Mouse (Mus musculus) forebrain, embryonic 14.5 days (tissue): ENCODE measurements around the gene Olfr114. TPM values are rescaled to one million over a fixed set of nuclear protein-coding genes. Genes with fewer than 3 reads are reported as not detected.

Experiments
- ATAC-seq: fragments of 200-750 bp; cut with Nextera tagmentation; 2 replicates; pipeline ENCODE4 v1.8.0; 2017; ENCODE audit warnings: mild to moderate bottlenecking, moderate library complexity
- DNase-seq: peaks from one replicate; pipeline ENCODE4 v3.0.0-alpha.2; 2015; ENCODE audit warnings: low spot score
- H3K27ac ChIP-seq: fragments of 300-500 bp; sonication (generic); 2 replicates; pipeline ENCODE4 v1.5.1; 2014; ENCODE audit warnings: low read depth, mild to moderate bottlenecking, control low read depth, low read length, moderate library complexity
- H3K27me3 ChIP-seq: fragments of 300-500 bp; sonication (generic); replicated peaks from 2 replicates; pipeline ENCODE4 v1.6.1; 2014; ENCODE audit warnings: low read length, control low read depth, mixed read lengths; ENCODE audit not compliant: control insufficient read depth, insufficient read depth
- H3K36me3 ChIP-seq: fragments of 300-500 bp; sonication (generic); 2 replicates; pipeline ENCODE4 v1.6.1; 2014; ENCODE audit warnings: low read length, control low read depth; ENCODE audit not compliant: control insufficient read depth, insufficient read depth
- H3K4me1 ChIP-seq: fragments of 300-500 bp; sonication (generic); 2 replicates; pipeline ENCODE4 v1.6.1; 2014; ENCODE audit warnings: antibody characterized with exemption, low read length, control low read depth; ENCODE audit not compliant: control insufficient read depth, insufficient read depth
- H3K4me2 ChIP-seq: fragments of 300-500 bp; sonication (generic); 2 replicates; pipeline ENCODE4 v1.6.1; 2014; ENCODE audit warnings: mild to moderate bottlenecking, control low read depth, low read length
- H3K4me3 ChIP-seq: fragments of 300-500 bp; sonication (generic); 2 replicates; pipeline ENCODE4 v1.5.1; 2014; ENCODE audit warnings: low read depth, low read length, control low read depth
- H3K9ac ChIP-seq: fragments of 300-500 bp; sonication (generic); 2 replicates; pipeline ENCODE4 v1.6.1; 2014; ENCODE audit warnings: mild to moderate bottlenecking, low read length, control low read depth, moderate library complexity
- H3K9me3 ChIP-seq: fragments of 300-500 bp; sonication (generic); replicated peaks from 2 replicates; pipeline ENCODE4 v1.6.1; 2016; ENCODE audit warnings: low read length, control low read depth, mixed read lengths; ENCODE audit not compliant: control insufficient read depth
- WGBS: fragments of 180-500 bp; shearing (Covaris S2); extraction: QIAGEN DNeasy Blood & Tissue Kit; methylation state at CpG from one replicate; pipeline ENCODE4 v1.1.7; 2014; 5-methylcytosine and 5-hydroxymethylcytosine counted together
- polyA plus RNA-seq: library from polyadenylated mRNA; unstranded; fragments of >200 nt; fragmentation: Nextera tagmentation; extraction: Ambion mirVana; gene quantifications from 2 replicates; pipeline ENCODE4 v1.2.1, GENCODE M21; 2014

The Olfr114 gene
- polyA plus RNA-seq, result not detected in 2 replicates

DNA sequence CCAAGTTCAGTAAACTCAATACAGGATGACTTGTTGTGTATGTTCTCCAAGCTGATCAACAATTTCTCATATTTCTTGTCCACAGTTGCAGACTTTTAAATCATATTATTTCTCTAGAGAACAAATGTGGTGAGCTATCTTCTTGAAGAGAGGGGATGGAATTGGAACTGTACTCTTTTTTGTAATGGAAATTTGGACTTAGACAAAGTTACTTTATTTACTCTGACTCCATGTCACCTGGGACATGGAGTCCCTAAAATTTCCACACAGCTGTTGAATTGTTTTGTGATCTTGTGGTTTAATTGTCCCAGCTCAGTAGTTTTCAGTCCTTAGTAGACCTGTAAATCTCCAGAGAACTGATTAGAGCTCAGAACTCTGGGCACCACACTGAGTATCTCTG lies at the start of gene Olfr114:
Olfr114 (minus strand) TSS at position 101 of the 400 bp plus-strand sequence.
- Histone ChIP-seq H3K27me3 (no peaks in the 10 kb centered on the region), H3K4me1 (no peaks in the 10 kb centered on the region), H3K4me3 (no peak within 1 kb of the TSS), H3K4me2 (no peak within 1 kb of the TSS), H3K9me3 (no peaks in the 10 kb centered on the region), H3K27ac (no peak within 1 kb of the TSS), H3K36me3 (no peaks in the 10 kb centered on the region), H3K9ac (no peak within 1 kb of the TSS)
- no peak for ATAC-seq
- DNase-seq, result no peak

DNA sequence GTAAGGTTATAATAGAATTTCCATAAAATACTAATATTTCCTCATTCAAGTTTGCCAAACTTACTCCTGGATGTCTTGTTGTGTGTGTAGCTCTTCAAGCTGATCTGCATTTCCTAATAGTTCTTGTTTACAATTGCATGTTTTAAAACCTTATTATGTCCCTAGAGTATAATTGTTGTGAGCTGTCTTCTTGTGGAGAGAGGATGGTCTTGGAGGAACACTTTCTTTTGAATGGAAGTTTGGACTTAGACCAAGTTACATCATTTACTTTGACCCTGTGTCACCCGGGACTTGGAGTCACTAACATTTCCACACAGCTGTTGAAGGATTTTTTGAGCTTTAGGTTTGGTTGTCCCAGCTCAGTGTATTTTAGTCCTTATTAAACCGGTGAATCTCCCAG lies 34.5 kb upstream of the Olfr114 start, which contains the start of the genes Olfr115 and Olfr116:
Olfr115 (minus strand) TSS at position 101 of the 400 bp plus-strand sequence.
Olfr116 (minus strand) TSS at position 191 of the 400 bp plus-strand sequence.
- Histone ChIP-seq H3K27ac (no peak within 1 kb of the TSS), H3K4me2 (no peak within 1 kb of the TSS), H3K4me3 (no peak within 1 kb of the TSS), H3K9ac (no peak within 1 kb of the TSS), H3K36me3 (no peaks in the 10 kb centered on the region), H3K9me3 (no peaks in the 10 kb centered on the region), H3K27me3 (no peaks in the 10 kb centered on the region), H3K4me1 (no peaks in the 10 kb centered on the region)
- WGBS, result 80% methylated on average over 2 of the region's 2 CpGs
- no peak for DNase-seq
- no peak for ATAC-seq

DNA sequence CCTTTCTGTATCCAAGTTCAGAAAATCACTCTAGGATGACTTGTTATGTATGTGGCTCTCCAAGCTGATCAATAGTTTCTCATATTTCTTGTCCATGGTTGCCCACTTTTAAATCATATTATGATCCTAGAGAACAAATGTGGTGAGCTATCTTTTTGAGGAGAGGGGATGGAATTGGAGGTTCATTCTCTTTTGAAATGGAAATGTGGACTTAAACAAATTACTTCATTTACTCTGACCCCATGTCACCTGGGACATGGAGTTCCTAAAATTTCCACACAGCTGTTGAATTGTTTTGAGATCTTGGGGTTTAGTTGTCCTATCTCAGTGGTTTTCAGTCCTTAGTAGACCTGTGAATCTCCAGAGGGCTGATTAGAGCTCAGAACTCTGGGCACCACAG lies 15.0 kb downstream of the Olfr114 start, which contains the start of gene Olfr113:
Olfr113 (minus strand) TSS at position 101 of the 400 bp plus-strand sequence.
- H3K4me3 ChIP-seq, result no peak within 1 kb of the TSS
- DNase-seq (no peak), ATAC-seq (no peak)
- H3K27me3 ChIP-seq, result no peaks in the 10 kb centered on the region
- no peaks in the 10 kb centered on the region for H3K9me3 ChIP-seq
- no peaks in the 10 kb centered on the region for H3K36me3 ChIP-seq
- no peak within 1 kb of the TSS for H3K27ac ChIP-seq
- no peak within 1 kb of the TSS for H3K4me2 ChIP-seq
- H3K9ac ChIP-seq, result no peak within 1 kb of the TSS
- no peaks in the 10 kb centered on the region for H3K4me1 ChIP-seq

DNA sequence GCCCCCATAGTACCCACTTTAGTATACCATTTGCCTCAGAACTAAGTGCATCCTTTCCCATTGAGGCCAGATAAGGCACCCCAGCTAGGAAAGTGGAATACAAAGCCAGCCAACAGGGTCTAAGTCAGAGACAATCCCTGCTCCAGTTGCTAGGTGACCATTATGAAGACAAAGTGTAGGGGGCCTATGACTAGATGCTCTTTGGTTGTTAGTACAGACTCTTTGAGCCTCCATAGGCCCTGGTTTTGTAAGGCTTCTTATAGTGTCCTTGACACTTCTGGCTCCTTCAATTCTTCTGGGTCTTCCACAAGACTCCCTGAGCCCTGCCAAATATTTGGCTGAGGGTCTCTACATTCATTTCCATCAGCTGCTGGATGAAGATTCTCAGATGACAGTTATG lies 23.2 kb downstream of the Olfr114 start, which contains the start of gene Olfr112:
Olfr112 (minus strand) TSS at position 101 of the 400 bp plus-strand sequence.
- no peak within 1 kb of the TSS for H3K9ac ChIP-seq
- no peaks in the 10 kb centered on the region for H3K27me3 ChIP-seq
- H3K4me1 ChIP-seq, result no peaks in the 10 kb centered on the region
- H3K4me3 ChIP-seq, result no peak within 1 kb of the TSS
- DNase-seq, result no peak
- H3K9me3 ChIP-seq, result no peaks in the 10 kb centered on the region
- no peak for ATAC-seq
- H3K36me3 ChIP-seq, result no peaks in the 10 kb centered on the region
- H3K27ac ChIP-seq, result no peak within 1 kb of the TSS
- no peak within 1 kb of the TSS for H3K4me2 ChIP-seq

DNA sequence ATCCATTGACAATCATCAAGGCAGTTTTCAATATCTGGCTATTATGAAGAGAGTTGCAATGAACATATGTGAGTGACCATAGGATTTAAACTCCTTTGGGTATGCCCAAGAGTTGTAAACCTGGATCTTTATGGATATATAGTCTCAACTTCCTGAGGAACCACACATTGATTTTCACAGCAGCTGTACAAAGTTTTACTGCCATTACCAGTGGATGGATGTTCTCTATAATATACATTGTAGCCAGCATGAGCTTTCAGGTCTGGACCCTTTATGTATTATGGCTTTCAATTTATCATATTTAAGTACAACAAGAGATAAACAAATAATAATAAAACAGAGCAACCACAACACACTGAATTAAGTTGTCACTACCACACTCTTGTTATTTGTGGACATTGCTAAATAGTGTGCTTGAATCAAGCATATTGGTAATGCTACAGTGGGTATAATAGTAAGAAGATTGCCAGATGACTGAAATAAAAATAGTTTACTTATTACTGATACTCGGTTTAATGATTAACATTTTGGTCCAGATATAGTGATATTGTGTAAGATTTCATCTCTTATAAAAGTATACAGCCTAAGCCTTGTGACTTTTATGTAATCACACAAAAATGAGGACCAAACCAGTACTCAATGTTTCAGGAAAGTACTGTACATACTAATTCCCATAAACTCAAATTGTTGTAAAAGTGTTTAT lies 33.5 kb downstream of the Olfr114 start:
- no peak for DNase-seq
- Histone ChIP-seq H3K9me3 (no peaks in the 10 kb centered on the region), H3K9ac (no peak overlapping the region), H3K4me1 (no peaks in the 10 kb centered on the region), H3K27ac (no peak overlapping the region), H3K4me2 (no peak overlapping the region), H3K4me3 (no peak overlapping the region), H3K27me3 (no peaks in the 10 kb centered on the region), H3K36me3 (no peaks in the 10 kb centered on the region)
- ATAC-seq, result no peak
- WGBS, result 66% methylated on average over 1 of the region's 1 CpGs

DNA sequence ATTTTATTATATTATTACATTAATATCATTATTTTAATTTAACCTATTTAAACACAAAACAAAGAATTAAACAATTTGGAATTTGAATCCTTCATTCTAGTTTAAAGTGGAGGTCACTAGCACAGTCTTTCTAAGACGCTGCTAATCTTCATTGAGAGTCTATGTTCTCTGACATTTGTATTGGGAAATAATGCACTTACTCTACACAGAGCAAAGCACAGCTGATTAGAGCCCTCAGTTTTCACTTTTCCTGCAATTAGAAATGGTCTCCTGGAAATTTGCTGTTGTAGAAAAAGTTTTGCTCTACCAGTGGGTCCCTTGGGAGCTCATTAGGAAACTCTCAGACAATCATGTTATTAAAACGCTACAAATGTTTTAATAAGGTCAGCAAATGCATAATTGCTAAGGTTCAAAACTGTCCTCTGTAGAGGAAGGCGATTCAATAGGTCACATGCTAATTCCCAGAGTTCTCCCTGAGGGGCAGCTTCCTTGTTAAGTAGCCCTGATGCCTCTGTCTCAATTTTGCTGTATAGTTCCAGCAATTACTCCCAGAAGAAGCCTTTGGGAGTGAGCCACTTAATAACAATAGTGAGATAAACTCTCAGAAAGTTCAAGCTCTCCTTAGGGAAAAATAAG lies 48.6 kb downstream of the Olfr114 start:
- no peak for DNase-seq
- ATAC-seq, result no peak

DNA sequence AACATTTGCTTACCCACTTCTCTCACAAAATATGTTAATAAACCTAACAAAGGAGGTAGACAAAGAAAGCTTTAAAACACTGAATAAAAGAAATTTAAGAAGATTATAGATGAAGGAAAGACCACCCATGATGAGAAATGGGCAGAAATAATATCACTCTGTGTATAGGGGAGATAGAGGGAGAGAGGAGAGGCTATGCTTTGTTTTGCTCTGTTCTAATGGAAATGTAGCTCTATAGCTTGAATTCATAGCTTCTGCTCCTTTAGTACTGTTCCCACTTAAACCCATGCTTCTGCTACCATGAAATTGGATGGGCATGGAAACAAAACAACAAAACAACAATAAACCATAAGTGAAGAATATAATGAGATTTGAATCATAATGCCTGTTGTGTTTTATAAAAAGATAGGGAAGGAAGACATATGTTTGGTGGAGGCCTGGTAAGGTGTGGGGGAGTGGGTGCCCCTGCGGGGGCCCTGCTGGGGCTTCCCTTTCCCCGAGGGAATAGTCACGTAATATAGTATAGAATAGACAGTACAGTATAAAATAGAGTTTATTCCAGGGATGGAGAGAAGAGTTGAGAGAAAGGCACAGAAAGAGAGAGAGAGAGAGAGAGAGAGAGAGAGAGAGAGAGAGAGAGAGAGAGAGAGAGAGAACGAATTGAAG lies 51.0 kb downstream of the Olfr114 start:
- no peaks in the 10 kb centered on the region for H3K4me1 ChIP-seq
- DNase-seq (no peak), ATAC-seq (no peak)
- no peak overlapping the region for H3K4me2 ChIP-seq
- no peaks in the 10 kb centered on the region for H3K9me3 ChIP-seq
- WGBS, result 79% methylated on average over 4 of the region's 4 CpGs
- no peak overlapping the region for H3K27ac ChIP-seq
- no peak overlapping the region for H3K9ac ChIP-seq
- H3K36me3 ChIP-seq, result no peaks in the 10 kb centered on the region
- H3K27me3 ChIP-seq, result no peaks in the 10 kb centered on the region
- no peak overlapping the region for H3K4me3 ChIP-seq

More for the DNA sequence above, 48.6 kb downstream of the Olfr114 start:
- no peaks in the 10 kb centered on the region for H3K4me1 ChIP-seq
- no peak overlapping the region for H3K9ac ChIP-seq
- no peaks in the 10 kb centered on the region for H3K36me3 ChIP-seq
- no peak overlapping the region for H3K27ac ChIP-seq
- H3K9me3 ChIP-seq, result no peaks in the 10 kb centered on the region
- no peak overlapping the region for H3K4me3 ChIP-seq
- H3K27me3 ChIP-seq, result no peaks in the 10 kb centered on the region
- WGBS, result 39% methylated on average over 3 of the region's 3 CpGs
- H3K4me2 ChIP-seq, result no peak overlapping the region
